Mouse (Mus musculus): ENCODE measurements around the gene Kif13a. TPM values are rescaled to one million over a fixed set of nuclear protein-coding genes. Genes with fewer than 3 reads are reported as not detected.

The Kif13a gene
- polyA plus RNA-seq, 1 experiment from 2014 or later, result 13.8 TPM

GRCm38 (mm10) chr13:46869464-46869863 is 60.2 kb downstream of the Kif13a start:
- no peak for ATAC-seq (replicated peaks; ENCODE audit: low FRiP score)
- no peak for DNase-seq (ENCODE audit: low spot score)
- WGBS, result 90% methylated on average over 13 of the region's 13 CpGs
- H3K4me1 ChIP-seq (replicated peaks; ENCODE audit: control insufficient read depth, insufficient read depth, low read length), result peaks cover 5% of the 10 kb centered on the region; the same call in 1 of the 2 replicates
- H3K36me3 ChIP-seq (ENCODE audit: control insufficient read depth, insufficient read depth, low read length), result no peaks in the 10 kb centered on the region
- no peak overlapping the region for H3K9ac ChIP-seq (ENCODE audit: low read depth, low read length)
- H3K4me3 ChIP-seq (ENCODE audit: low read depth, low read length), result no peak overlapping the region
- no peak overlapping the region for H3K4me2 ChIP-seq
- H3K9me3 ChIP-seq (ENCODE audit: control insufficient read depth, low read length), result no peaks in the 10 kb centered on the region
- no peak overlapping the region for H3K27ac ChIP-seq (ENCODE audit: low read depth, low read length)
- no peaks in the 10 kb centered on the region for H3K27me3 ChIP-seq (replicated peaks; ENCODE audit: control insufficient read depth, insufficient read depth, low read length)

GRCm38 (mm10) chr13:46863169-46863748 is 66.4 kb downstream of the Kif13a start:
- Histone ChIP-seq H3K36me3 (ENCODE audit: control insufficient read depth, insufficient read depth, low read length) (no peaks in the 10 kb centered on the region), H3K27ac (ENCODE audit: low read depth, low read length) (no peak overlapping the region), H3K4me1 (replicated peaks; ENCODE audit: control insufficient read depth, insufficient read depth, low read length) (peaks cover 13% of the 10 kb centered on the region), H3K9ac (ENCODE audit: low read depth, low read length) (no peak overlapping the region), H3K4me2 (no peak overlapping the region), H3K27me3 (replicated peaks; ENCODE audit: control insufficient read depth, insufficient read depth, low read length) (no peaks in the 10 kb centered on the region), H3K4me3 (ENCODE audit: low read depth, low read length) (no peak overlapping the region), H3K9me3 (ENCODE audit: control insufficient read depth, low read length) (no peaks in the 10 kb centered on the region)
- ATAC-seq (replicated peaks; ENCODE audit: low FRiP score), result no peak; the same call in 1 of the 2 replicates
- no peak for DNase-seq (ENCODE audit: low spot score)
- WGBS, result 41% methylated on average over 3 of the region's 3 CpGs

GRCm38 (mm10) chr13:46859876-46860275 is 69.8 kb downstream of the Kif13a start:
- Histone ChIP-seq H3K9ac (ENCODE audit: low read depth, low read length) (no peak overlapping the region), H3K4me1 (replicated peaks; ENCODE audit: control insufficient read depth, insufficient read depth, low read length) (peaks cover 19% of the 10 kb centered on the region), H3K27me3 (replicated peaks; ENCODE audit: control insufficient read depth, insufficient read depth, low read length) (no peaks in the 10 kb centered on the region), H3K27ac (ENCODE audit: low read depth, low read length) (no peak overlapping the region), H3K4me3 (ENCODE audit: low read depth, low read length) (no peak overlapping the region), H3K4me2 (no peak overlapping the region), H3K36me3 (ENCODE audit: control insufficient read depth, insufficient read depth, low read length) (no peaks in the 10 kb centered on the region), H3K9me3 (ENCODE audit: control insufficient read depth, low read length) (no peaks in the 10 kb centered on the region)
- DNase-seq (ENCODE audit: low spot score) (no peak), ATAC-seq (replicated peaks; ENCODE audit: low FRiP score) (no peak)
- WGBS, result 71% methylated on average over 2 of the region's 2 CpGs

DNA sequence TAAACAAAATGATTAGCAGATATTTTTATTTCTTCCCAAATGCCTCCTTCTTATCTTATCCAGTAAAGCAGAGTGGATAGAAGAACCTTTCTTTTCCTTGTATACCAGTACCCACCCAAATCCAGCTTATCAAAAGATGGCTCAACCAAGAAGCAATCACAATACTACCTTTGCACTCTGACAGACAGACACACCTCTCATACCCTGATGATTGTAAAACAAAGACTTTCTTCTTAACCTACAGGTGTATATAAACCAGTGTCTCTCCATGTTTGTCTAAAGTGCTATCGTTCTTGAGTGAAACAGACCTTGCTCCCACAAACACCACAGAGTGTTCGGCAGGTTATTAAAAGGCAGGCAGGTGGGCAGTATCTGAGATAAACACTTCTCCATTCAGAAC is 70.5 kb downstream of the Kif13a start:
- Histone ChIP-seq H3K4me2 (no peak overlapping the region), H3K9me3 (ENCODE audit: control insufficient read depth, low read length) (no peaks in the 10 kb centered on the region), H3K9ac (ENCODE audit: low read depth, low read length) (no peak overlapping the region), H3K4me3 (ENCODE audit: low read depth, low read length) (no peak overlapping the region), H3K27ac (ENCODE audit: low read depth, low read length) (no peak overlapping the region), H3K27me3 (replicated peaks; ENCODE audit: control insufficient read depth, insufficient read depth, low read length) (no peaks in the 10 kb centered on the region), H3K36me3 (ENCODE audit: control insufficient read depth, insufficient read depth, low read length) (no peaks in the 10 kb centered on the region), H3K4me1 (replicated peaks; ENCODE audit: control insufficient read depth, insufficient read depth, low read length) (peaks cover 19% of the 10 kb centered on the region)
- DNase-seq (ENCODE audit: low spot score) (no peak), ATAC-seq (replicated peaks; ENCODE audit: low FRiP score) (no peak)
- 64% methylated on average over 2 of the region's 2 CpGs for WGBS

DNA sequence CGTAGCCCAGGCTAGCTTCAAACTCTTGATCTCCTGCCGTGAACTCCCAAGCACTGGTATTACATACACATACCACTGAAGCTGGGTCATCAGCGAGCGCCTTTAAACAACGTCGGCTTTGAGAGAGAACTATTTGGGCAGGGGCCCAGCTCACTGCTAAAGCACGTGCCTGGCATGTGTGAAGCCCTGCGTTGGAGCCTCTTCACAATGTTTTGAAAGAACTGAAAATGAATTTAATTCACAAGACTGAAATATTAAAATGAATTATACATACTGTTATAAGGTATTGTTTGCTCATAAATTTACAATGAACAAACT is 70.9 kb downstream of the Kif13a start:
- Histone ChIP-seq H3K27me3 (replicated peaks; ENCODE audit: control insufficient read depth, insufficient read depth, low read length) (no peaks in the 10 kb centered on the region), H3K9ac (ENCODE audit: low read depth, low read length) (no peak overlapping the region), H3K9me3 (ENCODE audit: control insufficient read depth, low read length) (no peaks in the 10 kb centered on the region), H3K4me2 (no peak overlapping the region), H3K4me1 (replicated peaks; ENCODE audit: control insufficient read depth, insufficient read depth, low read length) (peaks cover 19% of the 10 kb centered on the region), H3K27ac (ENCODE audit: low read depth, low read length) (no peak overlapping the region), H3K36me3 (ENCODE audit: control insufficient read depth, insufficient read depth, low read length) (no peaks in the 10 kb centered on the region), H3K4me3 (ENCODE audit: low read depth, low read length) (no peak overlapping the region)
- WGBS, result 78% methylated on average over 8 of the region's 8 CpGs
- ATAC-seq (replicated peaks; ENCODE audit: low FRiP score) (no peak), DNase-seq (ENCODE audit: low spot score) (no peak)

DNA sequence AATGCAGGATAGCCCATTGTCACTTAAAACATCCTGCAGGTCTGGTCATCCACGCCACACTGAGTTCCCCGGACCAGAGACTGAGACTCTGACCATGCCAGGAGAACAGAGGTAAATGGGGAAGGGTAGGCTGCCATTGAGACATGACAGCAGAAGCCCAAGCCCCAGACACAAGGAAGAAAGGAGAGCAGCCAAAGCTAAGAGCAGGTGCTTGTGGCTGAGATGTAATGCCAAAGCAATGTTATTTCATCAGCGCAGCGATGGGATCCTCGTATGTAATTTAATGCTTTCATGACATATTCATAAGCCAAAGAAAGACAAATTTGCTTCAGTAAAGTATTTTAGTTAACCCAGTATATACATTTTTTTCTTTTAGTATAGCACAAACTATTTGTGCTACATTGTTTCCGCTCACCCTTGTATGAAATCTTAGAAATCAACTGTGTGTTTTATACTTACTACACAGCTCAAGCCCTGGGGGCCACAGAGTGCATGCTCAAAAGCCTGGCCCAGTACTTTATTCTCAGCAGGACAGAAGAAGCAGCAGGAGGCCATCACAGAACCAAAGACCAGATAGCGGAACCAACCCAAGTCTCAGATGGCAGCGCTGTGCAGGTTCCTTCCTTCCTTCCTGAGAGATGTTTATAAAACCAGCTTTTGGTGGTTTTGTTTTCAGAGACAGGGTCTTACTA is 71.4 kb downstream of the Kif13a start:
- DNase-seq (ENCODE audit: low spot score) (no peak), ATAC-seq (replicated peaks; ENCODE audit: low FRiP score) (no peak)
- 89% methylated on average over 8 of the region's 8 CpGs for WGBS
- Histone ChIP-seq H3K27me3 (replicated peaks; ENCODE audit: control insufficient read depth, insufficient read depth, low read length) (no peaks in the 10 kb centered on the region), H3K4me1 (replicated peaks; ENCODE audit: control insufficient read depth, insufficient read depth, low read length) (peaks cover 15% of the 10 kb centered on the region; the same call in 1 of the 2 replicates), H3K4me2 (no peak overlapping the region), H3K4me3 (ENCODE audit: low read depth, low read length) (no peak overlapping the region), H3K9me3 (ENCODE audit: control insufficient read depth, low read length) (no peaks in the 10 kb centered on the region), H3K36me3 (ENCODE audit: control insufficient read depth, insufficient read depth, low read length) (no peaks in the 10 kb centered on the region), H3K9ac (ENCODE audit: low read depth, low read length) (no peak overlapping the region), H3K27ac (ENCODE audit: low read depth, low read length) (no peak overlapping the region)

DNA sequence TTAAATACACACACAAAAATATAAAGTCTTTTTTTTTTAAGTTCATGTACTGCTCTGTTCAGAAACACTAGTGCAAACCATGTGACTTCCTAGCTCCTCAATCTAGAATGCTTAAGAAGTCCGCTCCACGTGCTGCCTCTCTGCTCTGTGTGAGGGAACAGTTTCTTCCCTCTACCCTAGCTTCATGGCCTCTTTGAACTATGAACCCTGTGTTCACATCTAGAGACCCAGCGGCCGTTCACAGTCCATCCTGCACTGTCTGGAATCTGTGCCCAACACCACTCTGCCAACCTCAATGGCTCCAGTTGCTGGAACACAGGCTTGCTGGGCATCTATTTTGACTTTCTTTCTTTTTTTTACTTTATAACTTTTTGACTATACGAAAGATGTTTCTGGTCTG is 75.2 kb downstream of the Kif13a start:
- DNase-seq (ENCODE audit: low spot score) (no peak), ATAC-seq (replicated peaks; ENCODE audit: low FRiP score) (no peak)
- H3K9me3 ChIP-seq (ENCODE audit: control insufficient read depth, low read length), result no peaks in the 10 kb centered on the region
- WGBS, result 74% methylated on average over 5 of the region's 5 CpGs
- H3K27me3 ChIP-seq (replicated peaks; ENCODE audit: control insufficient read depth, insufficient read depth, low read length), result no peaks in the 10 kb centered on the region
- peaks cover 10% of the 10 kb centered on the region; the same call in 1 of the 2 replicates for H3K4me1 ChIP-seq (replicated peaks; ENCODE audit: control insufficient read depth, insufficient read depth, low read length)
- no peak overlapping the region for H3K4me3 ChIP-seq (ENCODE audit: low read depth, low read length)
- H3K4me2 ChIP-seq, result no peak overlapping the region
- H3K36me3 ChIP-seq (ENCODE audit: control insufficient read depth, insufficient read depth, low read length), result no peaks in the 10 kb centered on the region; the same call in 1 of the 2 replicates
- H3K9ac ChIP-seq (ENCODE audit: low read depth, low read length), result no peak overlapping the region
- H3K27ac ChIP-seq (ENCODE audit: low read depth, low read length), result no peak overlapping the region

DNA sequence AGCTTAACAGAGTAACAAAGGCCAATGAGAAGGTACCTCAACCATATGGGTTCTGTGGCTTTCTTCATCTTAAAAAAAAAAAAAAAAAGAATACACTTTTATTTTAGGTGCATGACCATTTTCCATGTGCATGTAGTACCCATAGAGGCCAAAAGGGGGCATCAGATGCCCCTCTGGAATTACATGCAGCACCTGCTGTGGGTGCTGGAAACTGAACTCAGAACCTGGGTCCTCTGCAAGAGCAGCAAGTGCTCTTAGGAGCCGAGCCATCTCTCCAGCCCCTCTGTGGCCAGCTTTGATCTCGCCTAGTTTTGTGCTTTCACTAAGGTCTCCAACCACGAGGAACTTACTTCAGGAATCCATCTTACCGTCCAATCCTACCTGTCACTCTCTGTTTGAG is 77.2 kb downstream of the Kif13a start:
- H3K27ac ChIP-seq (ENCODE audit: low read depth, low read length), result no peak overlapping the region
- no peaks in the 10 kb centered on the region for H3K9me3 ChIP-seq (ENCODE audit: control insufficient read depth, low read length)
- ATAC-seq (replicated peaks; ENCODE audit: low FRiP score) (no peak), DNase-seq (ENCODE audit: low spot score) (no peak)
- H3K36me3 ChIP-seq (ENCODE audit: control insufficient read depth, insufficient read depth, low read length), result no peaks in the 10 kb centered on the region; the same call in 1 of the 2 replicates
- 0 out of 2 replicates have a peak, but pooled peaks cover 6% of the 10 kb centered on the region for H3K4me1 ChIP-seq (replicated peaks; ENCODE audit: control insufficient read depth, insufficient read depth, low read length)
- no peak overlapping the region for H3K9ac ChIP-seq (ENCODE audit: low read depth, low read length)
- H3K4me2 ChIP-seq, result no peak overlapping the region
- H3K4me3 ChIP-seq (ENCODE audit: low read depth, low read length), result no peak overlapping the region
- 94% methylated on average over 4 of the region's 4 CpGs for WGBS
- H3K27me3 ChIP-seq (replicated peaks; ENCODE audit: control insufficient read depth, insufficient read depth, low read length), result no peaks in the 10 kb centered on the region

GRCm38 (mm10) chr13:46845456-46845855 is 84.2 kb downstream of the Kif13a start:
- ATAC-seq (replicated peaks; ENCODE audit: low FRiP score) (no peak), DNase-seq (ENCODE audit: low spot score) (no peak)
- Histone ChIP-seq H3K27me3 (replicated peaks; ENCODE audit: control insufficient read depth, insufficient read depth, low read length) (no peaks in the 10 kb centered on the region), H3K4me2 (no peak overlapping the region), H3K4me3 (ENCODE audit: low read depth, low read length) (no peak overlapping the region), H3K27ac (ENCODE audit: low read depth, low read length) (no peak overlapping the region), H3K4me1 (replicated peaks; ENCODE audit: control insufficient read depth, insufficient read depth, low read length) (no peaks in the 10 kb centered on the region), H3K9me3 (ENCODE audit: control insufficient read depth, low read length) (no peaks in the 10 kb centered on the region), H3K9ac (ENCODE audit: low read depth, low read length) (no peak overlapping the region), H3K36me3 (ENCODE audit: control insufficient read depth, insufficient read depth, low read length) (no peaks in the 10 kb centered on the region)
- WGBS, result 76% methylated on average over 9 of the region's 9 CpGs

Measured in liver, embryonic 11.5 days (tissue).